In the genomic region with DNA sequence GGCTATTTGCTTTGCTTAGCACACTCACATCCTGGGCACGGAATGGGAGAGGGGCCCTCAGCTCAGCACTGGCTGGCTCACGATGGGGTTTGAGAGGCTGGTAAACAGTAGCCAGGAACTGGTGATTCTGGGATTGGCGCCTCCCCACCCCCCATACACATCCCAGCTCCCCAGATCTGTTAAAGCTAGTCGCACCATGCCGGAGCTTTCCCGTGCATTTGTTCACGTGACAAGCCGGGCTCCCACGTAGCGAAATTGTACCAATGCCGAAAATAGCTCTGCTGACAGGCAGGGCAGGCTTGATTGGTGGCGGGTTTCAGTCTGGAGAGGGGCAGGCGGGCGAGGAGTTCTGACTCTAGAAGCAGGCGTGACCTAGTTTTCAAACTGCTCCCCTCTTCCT, we compare ENCODE assay signal across 10 mouse cellular contexts. TPM values are rescaled to one million over a fixed set of nuclear protein-coding genes. Genes with fewer than 3 reads are reported as not detected.
DNase-seq lines count a peak whose midpoint lies in the region; ATAC-seq lines count a peak whose summit lies in the region.
"Had no signal": no experiment of that assay in that cellular context is flagged by ENCODE, and none has a peak within 500 bp of the region (broad histone marks: within the 10 kb centered on the region; RNA-seq: fewer than 3 reads in every experiment).

No protein-coding gene starts in this region.

- no peaks in the 10 kb centered on the region for H3K4me1 ChIP-seq in liver, embryonic 15.5 days (replicated peaks)
- H3K4me1 ChIP-seq in hindbrain, embryonic 10.5 days (replicated peaks): peaks cover 28% of the 10 kb centered on the region

- WGBS in liver, embryonic 15.5 days (ENCODE audit: insufficient replicate concordance): 64% methylated on average over 15 of the region's 15 CpGs
- WGBS in hindbrain, embryonic 10.5 days: 83% methylated on average over 15 of the region's 15 CpGs

- peak; percentile 50 to 54 for DNase-seq in right cerebral cortex, postnatal 10 days (ENCODE audit: low spot score in 2 of 2)
- DNase-seq in right cerebral cortex, postnatal 4 days: no peak
- peak; percentile 25 to 26 for DNase-seq in heart, adult 9 months (ENCODE audit: low spot score in 2 of 2)
- no peak for DNase-seq in adipocyte (ENCODE audit: low spot score)
- DNase-seq in hindbrain, embryonic 10.5 days (ENCODE audit: low spot score): no peak
- DNase-seq in layer of hippocampus, adult 9-10 months (ENCODE audit: low spot score): no peak
- DNase-seq: left cerebral cortex, postnatal 4 days had no signal

- 0 out of 2 replicates have a peak, but pooled peaks cover under 1% of the 10 kb centered on the region for H3K36me3 ChIP-seq in liver, embryonic 15.5 days (replicated peaks)
- H3K36me3 ChIP-seq in hindbrain, embryonic 10.5 days: no peaks in the 10 kb centered on the region
- H3K36me3 ChIP-seq: hindbrain, embryonic 15.5 days had no signal

- H3K27ac ChIP-seq in liver, embryonic 15.5 days (replicated peaks): no peak overlapping the region
- no peak overlapping the region for H3K27ac ChIP-seq in hindbrain, embryonic 10.5 days
- H3K27ac ChIP-seq: hindbrain, embryonic 15.5 days had no signal

- peak overlapping the region; percentile 37 for H3K4me2 ChIP-seq in liver, embryonic 15.5 days
- H3K4me2 ChIP-seq: hindbrain, embryonic 15.5 days had no signal

- H3K9ac ChIP-seq in liver, embryonic 15.5 days: no peak overlapping the region
- H3K9ac ChIP-seq: hindbrain, embryonic 15.5 days had no signal

- no peaks in the 10 kb centered on the region for H3K27me3 ChIP-seq in liver, embryonic 15.5 days
- H3K27me3 ChIP-seq in hindbrain, embryonic 10.5 days (ENCODE audit: insufficient read depth, poor library complexity, severe bottlenecking): no peaks in the 10 kb centered on the region
- H3K27me3 ChIP-seq: hindbrain, embryonic 15.5 days had no signal

- no peak for ATAC-seq in liver, embryonic 15.5 days (ENCODE audit: insufficient read depth)

- H3K9me3 ChIP-seq in liver, embryonic 15.5 days (replicated peaks): no peaks in the 10 kb centered on the region
- H3K9me3 ChIP-seq in hindbrain, embryonic 10.5 days: no peaks in the 10 kb centered on the region
- H3K9me3 ChIP-seq: hindbrain, embryonic 15.5 days had no signal

- H3K4me3 ChIP-seq in liver, embryonic 15.5 days (replicated peaks): no peak overlapping the region
- H3K4me3 ChIP-seq in hindbrain, embryonic 10.5 days: no peak overlapping the region
- H3K4me3 ChIP-seq: hindbrain, embryonic 15.5 days had no signal

RNA-seq across cellular contexts. Expression of a gene that starts 16.5 kb away (rescaled TPM):
- polyA plus RNA-seq in liver, embryonic 15.5 days (2015; fragmentation: Nextera tagmentation; extraction: Ambion mirVana): 3.5 and 3.6 TPM in 2 replicates
- polyA plus RNA-seq in hindbrain, embryonic 10.5 days (2016; fragmentation: Nextera tagmentation; extraction: Ambion mirVana): 12.5 and 13.2 TPM in 2 replicates

RNA-seq across cellular contexts. Expression of a gene that starts 38.1 kb away (rescaled TPM):
- polyA plus RNA-seq in liver, embryonic 15.5 days (2015; fragmentation: Nextera tagmentation; extraction: Ambion mirVana): not detected in 2 replicates
- polyA plus RNA-seq in hindbrain, embryonic 10.5 days (2016; fragmentation: Nextera tagmentation; extraction: Ambion mirVana): not detected in 2 replicates
- polyA plus RNA-seq: cortical plate, adult 2 months; hindbrain, embryonic 15.5 days had no signal

Comparison
In these comparisons a context has a peak if more than half of its experiments do, and no peak if none do; other contexts are left out.
1. DNase-seq: peak in right cerebral cortex, postnatal 10 days (2 of 2) and heart, adult 9 months (2 of 2); none in right cerebral cortex, postnatal 4 days (single experiment), adipocyte (single experiment), hindbrain, embryonic 10.5 days (single experiment) and layer of hippocampus, adult 9-10 months (single experiment).